Mouse (Mus musculus) ES-Bruce4 (cell line): ENCODE results near the gene Rdh5. TPM values are rescaled to one million over a fixed set of nuclear protein-coding genes. Genes with fewer than 3 reads are reported as not detected.

ENCODE experiments used
- H3K27ac ChIP-seq: 2 replicates; pipeline ENCODE4 v1.5.1; 2012; ENCODE audit warnings: low read length, inconsistent platforms; ENCODE audit not compliant: insufficient read depth
- H3K27me3 ChIP-seq: 2 replicates; pipeline ENCODE4 v1.6.1; 2012; ENCODE audit warnings: mild to moderate bottlenecking, low read length, inconsistent platforms; ENCODE audit not compliant: control insufficient read depth, poor library complexity, insufficient read depth, severe bottlenecking
- H3K36me3 ChIP-seq: 2 replicates; pipeline ENCODE4 v1.6.1; 2012; ENCODE audit warnings: inconsistent platforms, mild to moderate bottlenecking, low read length, moderate library complexity; ENCODE audit not compliant: control insufficient read depth, poor library complexity, insufficient read depth, severe bottlenecking
- H3K4me1 ChIP-seq: one replicate; pipeline ENCODE4 v1.8.1; 2011; ENCODE audit warnings: low read length; ENCODE audit not compliant: control insufficient read depth, insufficient read depth
- H3K4me3 ChIP-seq: 2 replicates; pipeline ENCODE4 v1.5.1; 2011; ENCODE audit warnings: low read depth, mild to moderate bottlenecking, low read length
- H3K9ac ChIP-seq: 2 replicates; pipeline ENCODE4 v1.6.1; 2012; ENCODE audit warnings: low read depth, mild to moderate bottlenecking, inconsistent platforms; ENCODE audit not compliant: poor library complexity, severe bottlenecking
- H3K9me3 ChIP-seq: replicated peaks from 2 replicates; pipeline ENCODE4 v1.6.1; 2012; ENCODE audit warnings: mild to moderate bottlenecking, low read length, inconsistent platforms; ENCODE audit not compliant: control insufficient read depth, poor library complexity, insufficient read depth, severe bottlenecking
- CTCF ChIP-seq: IDR thresholded peaks from one replicate; pipeline ENCODE4 v1.8.1; 2011; ENCODE audit warnings: low read depth, low read length
- EP300 ChIP-seq: IDR thresholded peaks from 2 replicates; pipeline ENCODE4 v1.6.1; 2011; ENCODE audit warnings: low read depth, low read length; ENCODE audit not compliant: insufficient read depth
- POLR2A ChIP-seq: IDR thresholded peaks from one replicate; pipeline ENCODE4 v1.8.1; 2011; ENCODE audit warnings: low read length; ENCODE audit not compliant: insufficient read depth
- polyA plus RNA-seq: library from polyadenylated mRNA; stranded (reverse); fragments of >200 nt; gene quantifications from 2 replicates; pipeline ENCODE4 v1.2.4, GENCODE M21; 2011; ENCODE audit warnings: low read depth; ENCODE audit not compliant: missing spikeins, insufficient read depth, insufficient read length

Rdh5 gene
- polyA plus RNA-seq, 1 experiment = 3.5 TPM

DNA sequence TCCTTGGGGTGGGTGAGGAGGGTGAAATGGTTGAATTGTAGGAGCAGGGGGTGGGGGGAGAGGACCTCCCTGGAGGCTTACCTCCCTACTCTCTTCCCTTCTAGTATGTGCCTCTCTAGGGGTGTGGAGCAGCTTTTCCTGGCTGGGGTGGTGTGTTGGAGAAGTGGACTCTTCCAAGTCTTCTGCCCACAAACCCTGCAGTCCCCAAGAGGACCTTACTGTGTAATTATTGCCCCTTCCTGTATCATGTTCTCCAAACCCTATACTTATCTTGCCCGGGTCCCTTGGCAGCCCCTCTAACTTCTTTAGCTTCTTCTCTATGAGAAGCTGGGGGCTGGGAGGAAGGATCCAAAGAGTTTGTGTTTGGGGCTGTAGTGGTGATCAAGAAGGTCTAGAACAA, 25.9 kb downstream of the Rdh5 start:
- H3K27me3 ChIP-seq = no peaks in the 10 kb centered on the region; the same call in 1 of the 2 replicates
- H3K27ac ChIP-seq = no peak overlapping the region
- H3K4me1 ChIP-seq = peaks cover 3% of the 10 kb centered on the region
- H3K9me3 ChIP-seq = no peaks in the 10 kb centered on the region
- TF ChIP-seq POLR2A (no peak), CTCF (no peak), EP300 (no peak)
- no peaks in the 10 kb centered on the region for H3K36me3 ChIP-seq
- H3K9ac ChIP-seq = no peak overlapping the region
- no peak overlapping the region for H3K4me3 ChIP-seq

DNA sequence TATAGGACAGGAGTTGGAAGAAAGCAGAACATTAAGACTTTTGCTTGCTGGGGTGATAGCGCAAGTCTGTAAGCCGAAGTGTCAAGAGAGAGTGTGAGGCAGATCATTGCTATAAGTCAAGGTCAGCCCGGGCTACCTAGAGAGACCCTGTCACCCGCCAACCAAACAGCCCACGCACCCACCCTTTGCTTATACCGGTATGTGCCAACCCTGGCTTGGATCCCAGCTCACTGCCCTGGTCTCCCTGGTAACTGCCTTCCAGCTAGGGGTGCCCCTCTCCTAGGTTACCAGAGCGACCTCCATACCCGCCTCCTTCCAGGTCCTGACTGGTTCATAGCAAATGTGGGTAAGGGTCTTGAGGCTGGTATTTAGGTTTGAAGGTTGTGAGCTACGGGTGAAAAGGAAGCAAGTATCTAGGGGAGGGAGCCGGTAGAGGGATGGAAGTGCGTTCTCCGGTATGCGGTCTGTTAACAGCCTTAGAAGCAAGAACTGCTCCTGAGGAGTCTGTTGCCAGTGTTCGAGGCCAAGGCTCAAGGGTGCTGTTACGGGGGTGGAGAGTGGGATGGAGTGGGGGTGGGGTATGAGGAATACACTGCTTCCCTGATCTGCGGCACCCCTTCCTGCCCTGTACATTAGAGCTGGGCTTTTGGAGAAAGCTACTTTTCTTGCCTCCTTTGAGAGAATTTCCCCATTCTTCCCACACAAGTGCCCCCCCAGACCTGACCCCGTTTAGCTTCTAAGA, 26.6 kb downstream of the Rdh5 start:
- Histone ChIP-seq H3K9ac (0 out of 2 replicates have a peak overlapping the region, but pooled peaks have one; percentile 24), H3K36me3 (no peaks in the 10 kb centered on the region), H3K4me3 (peak overlapping the region; percentile 52), H3K27ac (no peak overlapping the region), H3K27me3 (no peaks in the 10 kb centered on the region; the same call in 1 of the 2 replicates), H3K4me1 (peaks cover 3% of the 10 kb centered on the region), H3K9me3 (no peaks in the 10 kb centered on the region)
- no peak for TF ChIP-seq EP300
- no peak for TF ChIP-seq POLR2A
- no peak for TF ChIP-seq CTCF

DNA sequence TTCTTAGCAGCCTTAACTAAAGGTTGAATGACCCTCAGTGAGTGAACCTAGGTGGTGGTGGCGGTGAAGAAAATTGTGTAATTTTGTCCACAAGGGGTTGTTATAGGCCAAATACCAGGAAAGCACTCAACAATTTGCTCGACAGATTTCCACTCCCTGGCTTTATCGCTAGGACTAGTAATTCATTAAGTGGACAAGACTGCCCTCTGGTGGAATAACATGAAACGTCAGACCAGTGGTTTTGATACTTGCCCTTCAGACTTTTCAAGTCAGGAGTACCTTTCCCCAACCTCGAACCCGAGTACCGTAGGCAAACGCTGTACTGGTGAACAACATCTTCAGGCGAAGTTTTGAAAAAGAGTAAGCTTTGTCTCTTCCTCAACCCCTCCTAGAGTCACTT, 27.3 kb downstream of the Rdh5 start:
- TF ChIP-seq CTCF (peak; percentile 7), EP300 (no peak), POLR2A (no peak)
- H3K27me3 ChIP-seq = no peaks in the 10 kb centered on the region; the same call in 1 of the 2 replicates
- no peaks in the 10 kb centered on the region for H3K36me3 ChIP-seq
- H3K4me3 ChIP-seq = peak overlapping the region; percentile 52; the same call in 1 of the 2 replicates
- H3K4me1 ChIP-seq = peaks cover 3% of the 10 kb centered on the region
- no peaks in the 10 kb centered on the region for H3K9me3 ChIP-seq
- H3K27ac ChIP-seq = no peak overlapping the region
- no peak overlapping the region for H3K9ac ChIP-seq

DNA sequence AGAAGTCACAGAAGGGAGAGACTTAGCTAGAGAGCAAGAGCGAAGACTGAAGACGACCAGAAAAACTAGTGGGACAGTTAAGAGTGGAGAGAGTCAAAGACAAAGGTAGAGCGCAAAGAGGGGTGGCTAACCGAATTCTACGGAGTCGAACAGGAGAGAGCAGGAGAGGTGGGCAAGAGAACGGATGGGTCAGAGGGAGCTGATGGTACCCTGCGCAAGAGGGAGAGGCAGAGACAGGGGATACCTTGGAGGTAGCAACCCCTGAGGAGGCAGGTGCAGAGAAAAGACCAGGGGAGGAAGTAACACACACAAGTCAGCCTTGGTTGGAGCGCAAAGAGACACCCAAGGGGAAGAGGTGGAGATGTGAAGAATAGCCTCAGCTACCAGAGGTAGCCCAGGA, 30.4 kb downstream of the Rdh5 start:
- Histone ChIP-seq H3K27ac (no peak overlapping the region), H3K4me1 (peaks cover 3% of the 10 kb centered on the region), H3K9me3 (no peaks in the 10 kb centered on the region), H3K4me3 (peak overlapping the region; percentile 16; the same call in 1 of the 2 replicates), H3K9ac (no peak overlapping the region; the same call in 1 of the 2 replicates), H3K27me3 (no peaks in the 10 kb centered on the region; the same call in 1 of the 2 replicates), H3K36me3 (no peaks in the 10 kb centered on the region)
- TF ChIP-seq EP300 (no peak), CTCF (no peak), POLR2A (no peak)

DNA sequence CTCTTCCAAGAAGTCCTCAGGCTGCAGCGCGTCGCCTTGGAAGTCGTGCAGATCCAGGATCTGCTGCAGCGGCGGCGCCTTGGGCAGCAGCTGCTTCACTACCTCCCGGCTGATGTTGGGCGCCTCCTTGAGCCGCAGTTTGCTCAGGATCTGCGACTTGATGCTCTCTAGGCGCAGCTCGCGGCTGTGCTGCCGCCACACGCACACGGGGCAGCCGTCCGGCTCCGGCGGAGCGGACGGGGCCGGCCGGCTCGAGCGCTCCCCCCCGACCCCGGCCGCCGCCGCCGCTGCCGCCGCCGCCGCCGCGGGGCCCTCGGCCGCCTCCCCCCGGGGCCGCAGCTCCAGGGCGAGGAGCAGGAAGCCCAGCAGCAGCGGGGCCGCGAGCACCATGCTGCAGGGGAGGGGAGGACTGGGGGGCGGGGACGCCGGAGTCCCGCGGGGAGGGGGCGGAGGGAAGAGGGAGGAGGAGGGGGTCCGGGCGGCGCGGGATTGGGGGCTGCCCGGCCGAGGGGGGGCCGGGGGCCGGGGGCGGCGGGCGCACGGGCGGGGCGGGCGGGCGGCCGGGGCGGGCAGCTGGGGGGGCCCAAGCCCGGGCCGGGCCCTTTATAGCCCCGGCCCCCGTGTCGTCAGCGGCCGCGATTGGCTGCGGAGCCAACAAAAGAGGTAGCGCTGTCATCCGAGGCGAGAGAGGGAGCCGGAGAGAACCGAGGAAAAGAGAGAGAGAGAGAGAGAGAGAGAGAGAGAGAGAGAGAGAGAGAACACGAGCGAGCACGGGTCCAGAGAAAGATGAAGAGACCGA, 31.2 kb downstream of the Rdh5 start, which contains the start of gene Gdf11:
TSS of gene Gdf11 (minus strand) at position 423 of the 799 bp plus-strand sequence.
- Histone ChIP-seq H3K27ac (no peak within 1 kb of the TSS), H3K9ac (peak within 1 kb of the TSS; percentile 34), H3K4me3 (peak within 1 kb of the TSS; percentile 79), H3K9me3 (no peaks in the 10 kb centered on the region), H3K4me1 (peaks cover 3% of the 10 kb centered on the region), H3K36me3 (no peaks in the 10 kb centered on the region), H3K27me3 (no peaks in the 10 kb centered on the region; the same call in 1 of the 2 replicates)
- TF ChIP-seq CTCF (no peak), POLR2A (no peak), EP300 (no peak)
